Mouse (Mus musculus): Measurements from ENCODE around the gene Prkag2. TPM values are rescaled to one million over a fixed set of nuclear protein-coding genes. Genes with fewer than 3 reads are reported as not detected.

The Prkag2 gene
- polyA plus RNA-seq, 1 experiment from 2014 or later = 45.0 TPM

DNA sequence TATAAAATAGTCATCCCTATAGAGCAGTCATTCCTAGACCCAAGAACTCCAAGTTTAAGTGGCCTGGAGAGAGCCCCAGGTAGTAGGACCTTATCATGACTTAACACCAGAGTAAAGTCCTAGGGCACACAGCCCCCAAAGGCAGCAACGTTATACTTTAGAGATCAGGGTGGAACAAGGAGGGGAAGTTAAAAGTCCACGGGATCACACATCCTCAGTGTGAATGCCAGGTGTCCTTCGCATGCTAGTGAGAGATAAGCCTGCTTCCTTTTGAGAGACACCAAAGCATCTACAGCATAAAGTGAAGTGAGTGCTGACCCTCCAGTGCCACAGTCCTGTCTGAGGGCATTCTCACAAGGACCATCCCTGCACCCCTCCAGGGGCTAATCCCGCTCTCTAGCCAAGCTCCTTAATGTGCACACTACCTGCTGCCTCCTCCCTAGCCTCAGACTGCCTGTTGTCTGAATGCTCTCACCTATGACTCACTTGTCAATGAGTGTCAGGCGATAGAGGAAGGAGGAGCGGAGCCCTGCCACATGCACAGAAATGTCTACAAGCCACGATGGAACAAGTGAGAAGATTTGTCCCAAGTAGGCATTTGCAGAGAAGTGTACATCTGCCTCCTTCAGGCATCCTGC, 132.4 kb downstream of the Prkag2 start:
- Histone ChIP-seq H3K27ac (no peak overlapping the region), H3K27me3 (ENCODE audit: poor library complexity, severe bottlenecking) (no peaks in the 10 kb centered on the region), H3K36me3 (replicated peaks) (no peaks in the 10 kb centered on the region), H3K4me1 (peaks cover 15% of the 10 kb centered on the region), H3K4me3 (no peak overlapping the region), H3K9me3 (no peaks in the 10 kb centered on the region)
- WGBS = 73% methylated on average over 7 of the region's 7 CpGs
- DNase-seq (ENCODE audit: extremely low spot score, low spot score) = no peak

DNA sequence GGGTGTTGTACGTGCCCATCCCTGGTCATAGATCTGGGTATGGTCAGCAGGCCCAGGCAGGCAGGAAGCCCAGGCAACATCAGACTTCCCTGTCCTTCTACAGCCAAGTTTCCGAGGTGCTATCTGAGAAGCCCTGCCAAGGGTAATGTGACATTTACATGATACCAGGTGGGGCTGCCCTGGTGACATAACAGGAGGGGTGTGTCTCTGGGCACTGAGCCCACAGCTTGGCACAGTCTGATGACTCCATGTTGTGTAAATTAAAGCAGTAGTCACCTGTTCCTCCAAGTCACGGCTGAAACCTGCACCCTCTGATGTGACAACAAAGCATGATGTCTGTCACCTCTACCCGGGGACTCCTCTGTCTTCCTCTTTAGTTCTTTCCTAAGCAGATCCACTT, 136.7 kb downstream of the Prkag2 start:
- Histone ChIP-seq H3K27me3 (ENCODE audit: poor library complexity, severe bottlenecking) (no peaks in the 10 kb centered on the region), H3K9me3 (no peaks in the 10 kb centered on the region), H3K4me1 (peaks cover 4% of the 10 kb centered on the region), H3K27ac (no peak overlapping the region), H3K36me3 (replicated peaks) (no peaks in the 10 kb centered on the region), H3K4me3 (no peak overlapping the region)
- 81% methylated on average over 4 of the region's 4 CpGs for WGBS
- no peak for DNase-seq (ENCODE audit: extremely low spot score, low spot score)

DNA sequence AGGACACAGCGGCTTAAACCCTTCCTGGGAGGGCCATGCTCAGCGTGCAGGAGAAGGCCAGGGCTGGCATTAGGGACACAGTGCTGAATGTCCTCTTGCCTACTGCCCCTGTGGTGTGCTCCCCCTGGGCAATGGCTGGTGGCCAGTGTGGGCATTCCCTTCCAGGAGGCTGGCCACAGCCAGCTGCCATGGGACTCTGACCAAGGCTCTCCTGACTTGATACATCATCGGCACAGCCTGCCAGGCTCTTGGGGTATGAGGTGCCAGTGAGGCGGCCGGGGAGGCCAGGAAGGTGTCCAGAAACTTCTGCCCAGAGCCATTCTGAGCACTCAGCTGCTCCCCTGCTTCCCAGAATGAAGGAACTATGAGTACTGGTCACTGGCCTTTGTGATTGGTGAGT, 139.7 kb downstream of the Prkag2 start:
- Histone ChIP-seq H3K36me3 (replicated peaks) (no peaks in the 10 kb centered on the region), H3K27ac (no peak overlapping the region), H3K9me3 (no peaks in the 10 kb centered on the region), H3K4me3 (no peak overlapping the region), H3K4me1 (no peaks in the 10 kb centered on the region), H3K27me3 (ENCODE audit: poor library complexity, severe bottlenecking) (no peaks in the 10 kb centered on the region)
- 89% methylated on average over 5 of the region's 5 CpGs for WGBS
- DNase-seq (ENCODE audit: extremely low spot score, low spot score) = no peak

DNA sequence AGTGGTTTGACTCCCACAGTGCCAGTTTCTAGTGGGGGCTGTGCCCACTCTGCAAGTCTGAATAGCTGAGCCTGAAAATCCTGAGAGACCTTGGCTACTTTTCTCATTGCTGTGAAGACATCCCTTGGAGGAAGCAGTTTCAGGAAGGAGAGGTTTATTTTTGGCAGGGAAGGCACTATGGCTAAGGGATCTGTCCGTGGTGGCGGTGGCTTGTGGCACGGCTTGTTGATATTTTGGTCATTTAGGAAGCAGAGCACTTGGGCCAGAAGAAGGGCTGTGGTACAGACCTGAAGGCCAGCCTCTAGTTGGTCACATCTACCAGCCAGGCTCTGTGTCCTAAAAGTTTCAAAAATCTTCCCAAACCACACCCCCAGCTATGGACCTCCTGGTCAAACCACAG, 140.7 kb downstream of the Prkag2 start:
- 83% methylated on average over 3 of the region's 3 CpGs for WGBS
- no peak overlapping the region for H3K4me3 ChIP-seq
- H3K4me1 ChIP-seq = no peaks in the 10 kb centered on the region
- no peaks in the 10 kb centered on the region for H3K36me3 ChIP-seq (replicated peaks)
- H3K27ac ChIP-seq = no peak overlapping the region
- H3K9me3 ChIP-seq = no peaks in the 10 kb centered on the region
- no peak for DNase-seq (ENCODE audit: extremely low spot score, low spot score)
- no peaks in the 10 kb centered on the region for H3K27me3 ChIP-seq (ENCODE audit: poor library complexity, severe bottlenecking)

DNA sequence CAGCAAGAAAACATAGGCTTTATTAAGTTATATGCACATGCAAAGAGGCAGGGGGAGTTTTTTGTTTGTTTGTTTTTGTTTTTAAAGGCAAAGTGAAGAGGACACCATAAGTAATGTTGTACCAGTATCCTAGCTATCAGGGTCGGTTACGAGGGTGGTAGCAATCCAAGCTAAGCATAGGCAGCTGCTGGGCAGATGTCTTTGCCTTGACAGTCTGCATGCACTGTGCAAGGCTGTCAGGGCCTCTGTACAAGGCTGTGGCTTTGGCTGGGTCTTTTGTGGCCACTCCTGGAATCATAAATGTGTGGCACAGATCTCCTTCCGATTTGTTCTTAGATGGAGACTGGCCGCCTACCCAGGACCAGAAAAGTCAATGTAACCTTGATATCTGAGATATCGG, 141.8 kb downstream of the Prkag2 start:
- no peak for DNase-seq (ENCODE audit: extremely low spot score, low spot score)
- 93% methylated on average over 5 of the region's 5 CpGs for WGBS

DNA sequence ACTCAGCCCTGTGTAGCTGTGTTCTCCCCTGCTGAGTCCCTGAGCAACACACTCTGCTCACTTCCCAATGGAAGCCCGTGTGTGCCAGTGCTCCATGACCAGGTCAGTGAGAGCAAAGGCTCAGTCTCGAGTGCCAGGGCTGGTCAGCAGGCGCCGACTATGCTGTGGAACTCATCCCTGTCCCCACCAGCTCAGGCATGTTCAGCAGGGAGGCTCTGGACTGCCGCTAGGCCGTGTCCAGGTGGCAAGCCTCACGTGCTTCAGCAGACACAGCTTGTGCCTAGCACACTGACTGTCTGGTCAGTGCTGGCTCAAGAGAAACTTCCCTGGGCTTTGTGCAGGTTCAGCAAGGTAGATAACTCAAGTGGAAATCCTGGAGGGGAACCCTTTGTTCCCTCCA, 143.6 kb downstream of the Prkag2 start:
- no peak overlapping the region for H3K4me3 ChIP-seq
- 90% methylated on average over 7 of the region's 7 CpGs for WGBS
- DNase-seq (ENCODE audit: extremely low spot score, low spot score) = no peak
- no peak overlapping the region for H3K27ac ChIP-seq
- no peaks in the 10 kb centered on the region for H3K36me3 ChIP-seq (replicated peaks)
- H3K4me1 ChIP-seq = peaks cover 5% of the 10 kb centered on the region
- H3K27me3 ChIP-seq (ENCODE audit: poor library complexity, severe bottlenecking) = no peaks in the 10 kb centered on the region
- H3K9me3 ChIP-seq = no peaks in the 10 kb centered on the region

More for the DNA sequence above, 141.8 kb downstream of the Prkag2 start:
- H3K9me3 ChIP-seq = no peaks in the 10 kb centered on the region
- no peaks in the 10 kb centered on the region for H3K36me3 ChIP-seq (replicated peaks)
- H3K4me1 ChIP-seq = no peaks in the 10 kb centered on the region
- no peaks in the 10 kb centered on the region for H3K27me3 ChIP-seq (ENCODE audit: poor library complexity, severe bottlenecking)
- H3K27ac ChIP-seq = no peak overlapping the region
- H3K4me3 ChIP-seq = no peak overlapping the region

DNA sequence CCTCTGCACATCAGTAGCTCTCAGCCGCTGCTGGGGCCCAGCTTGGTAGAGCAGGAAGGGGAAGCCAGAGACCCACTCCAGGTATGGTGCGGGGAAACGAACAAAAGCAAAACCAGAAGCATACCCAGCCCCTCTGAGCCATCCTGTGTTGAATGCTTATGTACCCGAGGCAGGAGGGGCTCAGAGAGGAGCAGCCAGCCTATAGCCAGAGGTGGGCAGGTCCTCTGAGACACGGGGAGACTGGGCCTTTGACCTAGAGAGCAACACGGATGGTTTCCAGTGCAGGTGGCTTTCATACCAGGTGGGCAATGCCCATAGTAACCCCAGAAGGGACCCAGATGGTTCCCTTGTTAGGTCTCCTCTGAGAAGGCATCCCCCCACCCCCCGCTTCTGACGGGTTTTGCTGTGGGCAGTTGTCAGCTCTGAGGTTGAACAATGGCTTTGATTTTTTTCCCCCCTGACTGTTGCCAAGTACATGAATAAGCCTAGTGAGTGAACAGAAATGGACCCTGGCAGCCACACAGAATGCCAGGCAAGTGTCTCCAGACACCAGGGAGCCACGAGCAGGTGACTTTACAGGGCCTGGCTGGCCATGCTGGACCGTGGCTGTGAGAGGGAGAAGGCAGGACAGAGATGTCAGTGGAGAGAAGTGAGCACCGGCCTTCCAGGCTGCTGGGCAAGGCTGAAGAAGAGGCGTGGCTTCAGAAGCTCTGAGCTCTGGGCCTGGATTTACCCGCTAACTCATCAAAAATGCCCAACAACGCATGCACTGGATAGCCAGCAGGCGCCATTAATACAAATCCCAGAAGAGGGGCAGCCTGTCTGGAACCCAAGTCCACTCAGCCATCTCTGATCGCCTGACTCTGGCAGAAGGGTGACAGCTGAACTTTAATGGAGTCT, 147.3 kb downstream of the Prkag2 start:
- H3K27ac ChIP-seq = no peak overlapping the region
- no peaks in the 10 kb centered on the region for H3K27me3 ChIP-seq (ENCODE audit: poor library complexity, severe bottlenecking)
- DNase-seq (ENCODE audit: extremely low spot score, low spot score) = no peak
- 79% methylated on average over 16 of the region's 16 CpGs for WGBS
- peaks cover 5% of the 10 kb centered on the region for H3K4me1 ChIP-seq
- no peaks in the 10 kb centered on the region for H3K36me3 ChIP-seq (replicated peaks)
- no peak overlapping the region for H3K4me3 ChIP-seq
- H3K9me3 ChIP-seq = no peaks in the 10 kb centered on the region

DNA sequence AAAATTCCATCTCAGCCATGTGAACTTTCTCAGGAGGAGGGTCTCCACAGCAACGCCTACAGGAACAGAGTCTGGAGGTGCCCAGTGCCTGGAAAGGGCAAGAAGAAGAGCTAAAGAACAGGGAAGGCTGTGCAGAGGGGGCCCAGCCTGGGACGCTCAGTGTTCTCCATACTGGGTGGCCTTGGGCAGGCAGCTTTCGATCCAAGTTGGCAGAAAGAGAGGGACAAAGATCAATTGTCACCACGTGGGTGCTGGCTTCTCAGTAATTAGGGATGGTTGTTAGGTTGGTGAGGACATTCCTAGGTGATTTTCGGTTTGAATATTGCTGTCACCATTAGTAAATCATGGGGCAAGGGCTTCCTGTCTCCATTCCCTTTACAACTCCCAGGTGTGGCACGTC, 148.2 kb downstream of the Prkag2 start:
- 81% methylated on average over 6 of the region's 6 CpGs for WGBS
- H3K4me1 ChIP-seq = peaks cover 5% of the 10 kb centered on the region
- H3K4me3 ChIP-seq = no peak overlapping the region
- H3K36me3 ChIP-seq (replicated peaks) = no peaks in the 10 kb centered on the region
- no peaks in the 10 kb centered on the region for H3K27me3 ChIP-seq (ENCODE audit: poor library complexity, severe bottlenecking)
- H3K9me3 ChIP-seq = no peaks in the 10 kb centered on the region
- DNase-seq (ENCODE audit: extremely low spot score, low spot score) = no peak
- H3K27ac ChIP-seq = no peak overlapping the region

DNA sequence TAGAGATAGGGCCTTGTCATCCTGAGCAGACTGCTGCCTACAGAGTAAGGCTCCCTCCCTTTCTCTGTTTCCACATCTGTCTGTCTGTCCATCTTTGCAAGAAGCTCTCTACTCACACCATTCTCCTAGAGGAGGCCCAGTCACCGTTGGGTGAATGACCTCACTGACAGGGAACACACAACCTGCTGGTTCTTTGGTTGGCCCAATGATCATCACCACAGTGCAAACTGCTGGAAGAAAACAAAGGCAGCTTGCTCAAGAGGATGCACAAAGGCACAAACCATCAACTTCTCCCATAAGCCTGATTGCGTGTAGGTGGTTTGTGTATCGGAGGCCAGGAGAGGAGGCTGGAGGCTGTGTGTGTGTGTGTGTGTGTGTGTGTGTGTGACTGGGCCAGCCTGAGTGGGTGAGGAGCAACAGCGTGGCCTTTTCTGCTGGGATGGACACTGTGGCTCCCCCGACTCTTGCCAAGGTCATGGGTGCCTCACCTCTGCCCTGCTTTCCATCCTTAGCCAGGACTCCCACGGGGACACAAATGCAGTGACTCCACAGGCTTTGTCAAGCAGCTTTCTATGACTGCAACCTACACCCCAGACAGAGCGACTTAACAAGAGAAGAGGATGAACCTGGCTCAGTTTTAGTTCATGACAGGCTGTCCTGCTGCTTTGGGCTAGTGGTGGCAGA, 149.4 kb downstream of the Prkag2 start:
- Histone ChIP-seq H3K27me3 (ENCODE audit: poor library complexity, severe bottlenecking) (no peaks in the 10 kb centered on the region), H3K4me3 (no peak overlapping the region), H3K27ac (no peak overlapping the region), H3K36me3 (replicated peaks) (no peaks in the 10 kb centered on the region), H3K9me3 (no peaks in the 10 kb centered on the region), H3K4me1 (peaks cover 5% of the 10 kb centered on the region)
- 85% methylated on average over 7 of the region's 7 CpGs for WGBS
- no peak for DNase-seq (ENCODE audit: extremely low spot score, low spot score)

GRCm38 (mm10) chr5:24950039-24950438, 150.4 kb downstream of the Prkag2 start:
- Histone ChIP-seq H3K36me3 (replicated peaks) (no peaks in the 10 kb centered on the region), H3K27ac (no peak overlapping the region), H3K4me3 (no peak overlapping the region), H3K4me1 (peaks cover 5% of the 10 kb centered on the region), H3K27me3 (ENCODE audit: poor library complexity, severe bottlenecking) (no peaks in the 10 kb centered on the region), H3K9me3 (no peaks in the 10 kb centered on the region)
- no peak for DNase-seq (ENCODE audit: extremely low spot score, low spot score)
- WGBS = 91% methylated on average over 6 of the region's 6 CpGs

- Histone ChIP-seq H3K36me3 (replicated peaks) (no peaks in the 10 kb centered on the region), H3K9me3 (0 out of 2 replicates have a peak, but pooled peaks cover 7% of the 10 kb centered on the region), H3K4me1 (peaks cover 8% of the 10 kb centered on the region; the same call in 1 of the 2 replicates), H3K4me3 (no peak overlapping the region), H3K27me3 (ENCODE audit: poor library complexity, severe bottlenecking) (no peaks in the 10 kb centered on the region), H3K27ac (no peak overlapping the region)
- no peak for DNase-seq (ENCODE audit: extremely low spot score, low spot score)
- WGBS = 79% methylated on average over 5 of the region's 5 CpGs
These were observed 162.2 kb downstream of the Prkag2 start for GRCm38 (mm10) chr5:24938046-24938822.

- Histone ChIP-seq H3K36me3 (replicated peaks) (no peaks in the 10 kb centered on the region), H3K27ac (no peak overlapping the region), H3K4me1 (peaks cover 2% of the 10 kb centered on the region; the same call in 1 of the 2 replicates), H3K9me3 (0 out of 2 replicates have a peak, but pooled peaks cover 7% of the 10 kb centered on the region), H3K4me3 (no peak overlapping the region), H3K27me3 (ENCODE audit: poor library complexity, severe bottlenecking) (no peaks in the 10 kb centered on the region)
- no peak for DNase-seq (ENCODE audit: extremely low spot score, low spot score)
- WGBS = 81% methylated on average over 8 of the region's 8 CpGs
These were observed 164.0 kb downstream of the Prkag2 start for GRCm38 (mm10) chr5:24936451-24936850.
